Mouse (Mus musculus) spleen, adult 2 months (tissue): ENCODE results near the gene Denr.

Experiments used
- CTCF ChIP-seq: fragments of 200-500 bp; IDR thresholded peaks from 2 replicates; pipeline ENCODE4 v1.5.1; 2011; ENCODE audit warnings: mild to moderate bottlenecking, inconsistent platforms; ENCODE audit not compliant: insufficient read depth, insufficient read length, insufficient replicate concordance; ENCODE audit errors: extremely low read depth
- POLR2A ChIP-seq: fragments of 200-500 bp; IDR thresholded peaks from 2 replicates; pipeline ENCODE4 v1.6.1; 2011; ENCODE audit warnings: low read depth, low read length, inconsistent platforms

DNA sequence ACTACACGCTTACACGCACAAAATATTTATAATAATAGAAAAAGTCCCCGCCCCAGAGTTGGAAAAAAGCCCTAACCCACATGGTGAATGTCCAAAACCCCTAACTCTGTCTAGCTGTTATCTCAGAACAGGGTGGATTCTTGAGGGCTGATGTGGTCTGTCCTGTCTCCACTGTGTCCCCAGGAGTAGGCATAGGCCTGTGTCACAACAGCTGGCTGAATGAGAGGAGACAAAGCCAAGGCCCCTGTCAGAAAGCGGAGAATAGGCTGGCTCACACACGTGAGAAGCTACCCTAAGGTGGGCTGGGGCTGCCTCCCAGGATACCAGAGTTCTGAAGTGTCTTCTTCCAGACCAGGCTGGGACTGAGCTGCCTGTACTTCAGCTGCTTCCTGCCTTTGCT is 71.2 kb downstream of the Denr start:
- TF ChIP-seq CTCF (no peak), POLR2A (no peak)
